Mouse (Mus musculus) embryonic facial prominence, embryonic 11.5 days (tissue): ENCODE data around the gene Efl1. TPM values are rescaled to one million over a fixed set of nuclear protein-coding genes. Genes with fewer than 3 reads are reported as not detected.
"Not testable (repeated sequence)": the region's sequence is repeated elsewhere in the genome, so short reads cannot be mapped to it uniquely, and the experiment has no call there.

Experiments used
- ATAC-seq: fragments of 200-750 bp; cut with Nextera tagmentation; replicated peaks from 2 replicates; pipeline ENCODE4 v1.8.0; 2017; ENCODE audit warnings: low read depth; ENCODE audit not compliant: insufficient number of reproducible peaks, low FRiP score, low TSS enrichment
- DNase-seq: peaks from one replicate; pipeline ENCODE4 v3.0.0-alpha.2; 2015; ENCODE audit warnings: low spot score
- H3K27ac ChIP-seq: fragments of 300-500 bp; sonication (generic); replicated peaks from 2 replicates; pipeline ENCODE4 v1.5.1; 2014; ENCODE audit warnings: mild to moderate bottlenecking, low read depth, low read length, control low read depth
- H3K27me3 ChIP-seq: fragments of 300-500 bp; sonication (generic); 2 replicates; pipeline ENCODE4 v1.6.1; 2014; ENCODE audit warnings: mild to moderate bottlenecking, low read length, moderate library complexity, mixed read lengths; ENCODE audit not compliant: control insufficient read depth, insufficient read depth
- H3K36me3 ChIP-seq: fragments of 300-500 bp; sonication (generic); replicated peaks from 2 replicates; pipeline ENCODE4 v1.6.1; 2014; ENCODE audit warnings: low read depth, mild to moderate bottlenecking, low read length, moderate library complexity, mixed read lengths; ENCODE audit not compliant: control insufficient read depth, insufficient read depth
- H3K4me1 ChIP-seq: fragments of 300-500 bp; sonication (generic); 2 replicates; pipeline ENCODE4 v1.6.1; 2014; ENCODE audit warnings: low read length, mixed read lengths; ENCODE audit not compliant: control insufficient read depth, insufficient read depth
- H3K4me2 ChIP-seq: fragments of 300-500 bp; sonication (generic); 2 replicates; pipeline ENCODE4 v1.6.1; 2014; ENCODE audit warnings: low read depth, mild to moderate bottlenecking, control low read depth, low read length, moderate library complexity
- H3K4me3 ChIP-seq: fragments of 300-500 bp; sonication (generic); 2 replicates; pipeline ENCODE4 v1.5.1; 2014; ENCODE audit warnings: low read depth, low read length, control low read depth
- H3K9ac ChIP-seq: fragments of 300-500 bp; sonication (generic); replicated peaks from 2 replicates; pipeline ENCODE4 v1.6.1; 2014; ENCODE audit warnings: mild to moderate bottlenecking, control low read depth, low read length
- H3K9me3 ChIP-seq: fragments of 300-500 bp; sonication (generic); replicated peaks from 2 replicates; pipeline ENCODE4 v1.6.1; 2016; ENCODE audit warnings: mild to moderate bottlenecking, low read length, inconsistent platforms, mixed read lengths; ENCODE audit not compliant: control insufficient read depth
- WGBS: fragments of 180-500 bp; shearing (Covaris S2); extraction: QIAGEN DNeasy Blood & Tissue Kit; methylation state at CpG from one replicate; pipeline ENCODE4 v1.1.7; 2014; 5-methylcytosine and 5-hydroxymethylcytosine counted together
- polyA plus RNA-seq: library from polyadenylated mRNA; unstranded; fragments of >200 nt; fragmentation: Nextera tagmentation; extraction: Ambion mirVana; gene quantifications from 2 replicates; pipeline ENCODE4 v1.2.1, GENCODE M21; 2014

Gene Efl1
- polyA plus RNA-seq, 1 experiment from 2014 or later, result 24.0 TPM

- peak; percentile 53 for ATAC-seq
- WGBS, result 85% methylated on average over 25 of the region's 25 CpGs
- not testable (repeated sequence) for H3K9me3 ChIP-seq, H3K4me2 ChIP-seq, H3K4me1 ChIP-seq, H3K9ac ChIP-seq, DNase-seq, H3K27ac ChIP-seq, H3K36me3 ChIP-seq, H3K4me3 ChIP-seq, H3K27me3 ChIP-seq
Measured at GRCm38 (mm10) chr7:82771661-82772021, 123.2 kb downstream of the Efl1 start.

- Histone ChIP-seq H3K9ac (0 out of 2 replicates have a peak overlapping the region, but pooled peaks have one; percentile 13), H3K36me3 (no peaks in the 10 kb centered on the region), H3K9me3 (no peaks in the 10 kb centered on the region), H3K27me3 (no peaks in the 10 kb centered on the region), H3K4me2 (no peak overlapping the region), H3K4me1 (peaks cover 6% of the 10 kb centered on the region), H3K27ac (no peak overlapping the region), H3K4me3 (no peak overlapping the region)
- ATAC-seq (no peak), DNase-seq (no peak)
- WGBS, result 68% methylated on average over 14 of the region's 14 CpGs
Measured at GRCm38 (mm10) chr7:82772481-82772880, 124.1 kb downstream of the Efl1 start.

GRCm38 (mm10) chr7:82773150-82773549, 124.7 kb downstream of the Efl1 start:
- H3K9ac ChIP-seq, result no peak overlapping the region
- H3K36me3 ChIP-seq, result no peaks in the 10 kb centered on the region
- peak overlapping the region; percentile 28 for H3K27ac ChIP-seq
- no peak overlapping the region for H3K4me3 ChIP-seq
- no peak overlapping the region for H3K4me2 ChIP-seq
- no peaks in the 10 kb centered on the region for H3K27me3 ChIP-seq
- no peaks in the 10 kb centered on the region for H3K9me3 ChIP-seq
- DNase-seq (no peak), ATAC-seq (no peak)
- 59% methylated on average over 9 of the region's 9 CpGs for WGBS
- H3K4me1 ChIP-seq, result peaks cover 6% of the 10 kb centered on the region

- no peak for ATAC-seq
- no peaks in the 10 kb centered on the region for H3K27me3 ChIP-seq
- 60% methylated on average over 6 of the region's 6 CpGs for WGBS
- DNase-seq, result no peak
- H3K36me3 ChIP-seq, result no peaks in the 10 kb centered on the region
- no peak overlapping the region for H3K9ac ChIP-seq
- H3K4me2 ChIP-seq, result no peak overlapping the region
- H3K4me1 ChIP-seq, result peaks cover 6% of the 10 kb centered on the region
- H3K9me3 ChIP-seq, result no peaks in the 10 kb centered on the region
- no peak overlapping the region for H3K27ac ChIP-seq
- H3K4me3 ChIP-seq, result no peak overlapping the region
Measured at GRCm38 (mm10) chr7:82773884-82774283, 125.5 kb downstream of the Efl1 start.

- Histone ChIP-seq H3K4me1 (peaks cover 6% of the 10 kb centered on the region), H3K9me3 (no peaks in the 10 kb centered on the region), H3K9ac (no peak overlapping the region), H3K4me2 (no peak overlapping the region), H3K27ac (no peak overlapping the region), H3K27me3 (no peaks in the 10 kb centered on the region), H3K4me3 (no peak overlapping the region), H3K36me3 (no peaks in the 10 kb centered on the region)
- DNase-seq (no peak), ATAC-seq (no peak)
- 83% methylated on average over 3 of the region's 3 CpGs for WGBS
Measured at GRCm38 (mm10) chr7:82775090-82775489, 126.7 kb downstream of the Efl1 start.

- no peaks in the 10 kb centered on the region for H3K27me3 ChIP-seq
- no peak overlapping the region for H3K27ac ChIP-seq
- ATAC-seq (no peak), DNase-seq (no peak)
- no peak overlapping the region for H3K4me2 ChIP-seq
- no peak overlapping the region for H3K9ac ChIP-seq
- no peak overlapping the region for H3K4me3 ChIP-seq
- no peaks in the 10 kb centered on the region for H3K4me1 ChIP-seq
- 71% methylated on average over 2 of the region's 2 CpGs for WGBS
- H3K9me3 ChIP-seq, result no peaks in the 10 kb centered on the region
- no peaks in the 10 kb centered on the region for H3K36me3 ChIP-seq
Measured at GRCm38 (mm10) chr7:82783071-82783470, 134.7 kb downstream of the Efl1 start.

- no peaks in the 10 kb centered on the region for H3K27me3 ChIP-seq
- H3K4me1 ChIP-seq, result no peaks in the 10 kb centered on the region
- H3K4me3 ChIP-seq, result no peak overlapping the region
- DNase-seq, result no peak
- H3K4me2 ChIP-seq, result no peak overlapping the region
- no peak overlapping the region for H3K27ac ChIP-seq
- 38% methylated on average over 4 of the region's 6 CpGs for WGBS
- no peak overlapping the region for H3K9ac ChIP-seq
- H3K9me3 ChIP-seq, result no peaks in the 10 kb centered on the region
- no peak for ATAC-seq
- H3K36me3 ChIP-seq, result no peaks in the 10 kb centered on the region
Measured at GRCm38 (mm10) chr7:82783693-82784092, 135.3 kb downstream of the Efl1 start.

GRCm38 (mm10) chr7:82785335-82785934, 137.0 kb downstream of the Efl1 start:
- H3K27me3 ChIP-seq, result no peaks in the 10 kb centered on the region
- H3K9ac ChIP-seq, result no peak overlapping the region
- no peaks in the 10 kb centered on the region for H3K4me1 ChIP-seq
- no peak for ATAC-seq
- H3K27ac ChIP-seq, result no peak overlapping the region
- 68% methylated on average over 6 of the region's 6 CpGs for WGBS
- no peak overlapping the region for H3K4me2 ChIP-seq
- no peak overlapping the region for H3K4me3 ChIP-seq
- no peaks in the 10 kb centered on the region for H3K36me3 ChIP-seq
- DNase-seq, result no peak
- H3K9me3 ChIP-seq, result no peaks in the 10 kb centered on the region
